Mouse (Mus musculus) thymus, postnatal 0 days (tissue): ENCODE measurements around the gene Cyb5r4. TPM values are rescaled to one million over a fixed set of nuclear protein-coding genes. Genes with fewer than 3 reads are reported as not detected.

Source experiments
- polyA plus RNA-seq: library from polyadenylated mRNA; unstranded; fragments of >200 nt; fragmentation: Nextera tagmentation; extraction: Ambion mirVana; gene quantifications from 2 replicates; pipeline ENCODE4 v1.2.1, GENCODE M21; 2015

Cyb5r4 gene
- polyA plus RNA-seq, 1 experiment from 2014 or later: 65.5 TPM

Other genes starting within 250 kb of the Cyb5r4 start
- gene Snap91, start 141.4 kb upstream of the Cyb5r4 start, polyA plus RNA-seq: 8.5 and 9.6 TPM in 2 replicates
- 1.1 TPM in 1 of 2 replicates, not detected in the other for gene Ripply2, start 6.5 kb upstream of the Cyb5r4 start, polyA plus RNA-seq
- 0.05 and 0.21 TPM in 2 replicates for gene Mrap2, start 122.3 kb downstream of the Cyb5r4 start, polyA plus RNA-seq
- 3.2 and 3.6 TPM in 2 replicates for gene Cep162, start 233.5 kb downstream of the Cyb5r4 start, polyA plus RNA-seq